Mouse (Mus musculus) ES-E14 (cell line): Measurements from ENCODE around the gene Slc38a1.

Source experiments
- CHD2 ChIP-seq: IDR thresholded peaks from 2 replicates; pipeline ENCODE4 v1.6.1; 2014; ENCODE audit warnings: mild to moderate bottlenecking, low read depth, low read length, inconsistent platforms
- MAFK ChIP-seq: IDR thresholded peaks from 2 replicates; pipeline ENCODE4 v1.6.1; 2014; ENCODE audit warnings: mild to moderate bottlenecking, low read depth, low read length, inconsistent platforms; ENCODE audit not compliant: insufficient read depth
- ZNF384 ChIP-seq: IDR thresholded peaks from 2 replicates; pipeline ENCODE4 v1.6.1; 2012; ENCODE audit warnings: low read depth, low read length, inconsistent platforms

DNA sequence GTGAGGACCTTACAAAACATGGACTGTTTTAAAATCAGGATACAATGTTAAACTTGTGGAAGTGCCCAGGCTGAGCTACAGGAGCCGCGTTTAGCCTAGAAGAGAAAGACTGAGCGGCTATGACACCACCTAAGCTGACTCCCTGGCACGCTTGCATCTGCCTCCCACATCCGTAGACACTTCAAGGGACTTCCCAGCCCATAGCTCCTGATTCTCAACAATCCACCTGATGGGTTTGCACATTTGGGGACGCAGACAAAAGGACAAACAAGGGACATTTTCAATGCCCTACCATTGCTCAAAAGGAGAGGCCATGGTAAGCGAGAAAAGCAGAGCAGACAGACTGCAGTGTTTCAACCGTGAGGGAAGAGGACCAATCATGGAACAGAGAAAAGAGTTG is 3.1 kb downstream of the Slc38a1 start:
- no peak for TF ChIP-seq ZNF384
- no peak for TF ChIP-seq CHD2
- TF ChIP-seq MAFK, result no peak
